Mouse (Mus musculus) ES-Bruce4 (cell line): ENCODE measurements at regions not wholly inside any gene's neighbourhood (a gene's known extent, or its start where the extent isn't known, plus 50 kb on each side); places are given as distances from the start of the nearest gene placed in this dataset.

Experiments
- CTCF ChIP-seq: IDR thresholded peaks from one replicate; pipeline ENCODE4 v1.8.1; 2011; ENCODE audit warnings: low read depth, low read length
- POLR2A ChIP-seq: IDR thresholded peaks from one replicate; pipeline ENCODE4 v1.8.1; 2011; ENCODE audit warnings: low read length; ENCODE audit not compliant: insufficient read depth

GRCm38 (mm10) chr8:126526864-126527571, 52.2 kb upstream of the Tarbp1 start:
- TF ChIP-seq CTCF (no peak), POLR2A (no peak)
